Mouse (Mus musculus): ENCODE data around the gene Figla. TPM values are rescaled to one million over a fixed set of nuclear protein-coding genes. Genes with fewer than 3 reads are reported as not detected.
A peak's percentile ranks its signal among the peaks of the same experiment; 100 is the strongest.
"Not testable (repeated sequence)": the region's sequence is repeated elsewhere in the genome, so short reads cannot be mapped to it uniquely, and the experiment has no call there.

Figla gene
- polyA plus RNA-seq, 1 experiment from 2014 or later, result not detected

- 79% methylated on average over 8 of the region's 8 CpGs for WGBS
- Histone ChIP-seq H3K36me3 (ENCODE audit: control insufficient read depth, insufficient read depth, low read length) (no peaks in the 10 kb centered on the region), H3K9me3 (replicated peaks; ENCODE audit: control insufficient read depth, low read length) (no peaks in the 10 kb centered on the region), H3K9ac (ENCODE audit: low read length) (no peak overlapping the region), H3K4me2 (ENCODE audit: low read length) (no peak overlapping the region), H3K4me3 (ENCODE audit: low read depth, low read length) (no peak overlapping the region), H3K27me3 (replicated peaks; ENCODE audit: control insufficient read depth, insufficient read depth, low read length) (no peaks in the 10 kb centered on the region), H3K27ac (ENCODE audit: low read depth, low read length) (no peak overlapping the region), H3K4me1 (ENCODE audit: control insufficient read depth, insufficient read depth, low read length) (no peaks in the 10 kb centered on the region)
- ATAC-seq (no peak), DNase-seq (ENCODE audit: low spot score) (no peak)
These were observed 31.6 kb upstream of the Figla start for GRCm38 (mm10) chr6:85984351-85984750.

DNA sequence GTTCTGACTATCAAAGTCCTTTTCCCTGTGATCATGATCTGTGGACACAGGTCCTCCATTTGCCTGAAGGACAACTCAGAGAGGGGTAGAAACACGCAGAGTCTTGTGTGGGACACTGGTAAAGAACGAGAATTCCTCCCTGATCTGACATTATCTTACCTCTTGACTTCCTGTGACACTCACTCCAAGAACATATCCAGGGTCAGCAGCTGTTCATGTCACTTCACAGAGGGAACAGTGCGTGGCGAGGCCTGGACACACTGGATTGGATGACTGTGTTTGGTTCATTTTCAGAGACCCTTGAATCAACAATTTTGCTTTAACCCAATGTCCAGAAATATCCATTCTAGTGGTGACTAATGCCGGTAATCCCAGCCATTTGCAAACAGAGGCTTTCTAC lies 26.4 kb upstream of the Figla start:
- WGBS, result 86% methylated on average over 5 of the region's 5 CpGs
- H3K4me1 ChIP-seq (ENCODE audit: control insufficient read depth, insufficient read depth, low read length); H3K27ac ChIP-seq (ENCODE audit: low read depth, low read length); H3K4me2 ChIP-seq (ENCODE audit: low read length); H3K9me3 ChIP-seq (replicated peaks; ENCODE audit: control insufficient read depth, low read length); H3K36me3 ChIP-seq (ENCODE audit: control insufficient read depth, insufficient read depth, low read length); H3K4me3 ChIP-seq (ENCODE audit: low read depth, low read length); ATAC-seq; DNase-seq (ENCODE audit: low spot score); H3K9ac ChIP-seq (ENCODE audit: low read length); H3K27me3 ChIP-seq (replicated peaks; ENCODE audit: control insufficient read depth, insufficient read depth, low read length): not testable (repeated sequence)

DNA sequence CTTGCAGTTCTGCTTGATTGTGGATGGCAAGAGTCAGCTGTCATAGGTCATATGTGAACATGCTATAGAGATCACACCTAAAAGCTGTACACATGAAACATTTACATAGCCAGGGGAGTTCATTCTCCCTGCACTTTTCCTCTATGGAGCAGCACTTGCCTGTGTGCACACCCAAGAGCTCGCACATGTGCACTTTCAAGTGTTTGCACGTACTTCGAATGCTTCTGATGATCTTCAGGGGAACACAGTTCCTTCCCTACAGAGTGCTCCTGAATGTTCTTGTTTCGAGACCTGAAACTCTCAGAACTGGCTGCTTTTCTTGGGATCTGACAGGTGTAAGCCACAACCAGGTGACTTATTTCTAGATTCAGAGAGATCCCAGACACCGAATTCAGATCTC lies 25.2 kb upstream of the Figla start:
- ATAC-seq; H3K27ac ChIP-seq (ENCODE audit: low read depth, low read length); H3K4me2 ChIP-seq (ENCODE audit: low read length); H3K9me3 ChIP-seq (replicated peaks; ENCODE audit: control insufficient read depth, low read length); H3K36me3 ChIP-seq (ENCODE audit: control insufficient read depth, insufficient read depth, low read length); H3K27me3 ChIP-seq (replicated peaks; ENCODE audit: control insufficient read depth, insufficient read depth, low read length); H3K9ac ChIP-seq (ENCODE audit: low read length); DNase-seq (ENCODE audit: low spot score); H3K4me1 ChIP-seq (ENCODE audit: control insufficient read depth, insufficient read depth, low read length); H3K4me3 ChIP-seq (ENCODE audit: low read depth, low read length): not testable (repeated sequence)
- WGBS, result 93% methylated on average over 5 of the region's 5 CpGs

DNA sequence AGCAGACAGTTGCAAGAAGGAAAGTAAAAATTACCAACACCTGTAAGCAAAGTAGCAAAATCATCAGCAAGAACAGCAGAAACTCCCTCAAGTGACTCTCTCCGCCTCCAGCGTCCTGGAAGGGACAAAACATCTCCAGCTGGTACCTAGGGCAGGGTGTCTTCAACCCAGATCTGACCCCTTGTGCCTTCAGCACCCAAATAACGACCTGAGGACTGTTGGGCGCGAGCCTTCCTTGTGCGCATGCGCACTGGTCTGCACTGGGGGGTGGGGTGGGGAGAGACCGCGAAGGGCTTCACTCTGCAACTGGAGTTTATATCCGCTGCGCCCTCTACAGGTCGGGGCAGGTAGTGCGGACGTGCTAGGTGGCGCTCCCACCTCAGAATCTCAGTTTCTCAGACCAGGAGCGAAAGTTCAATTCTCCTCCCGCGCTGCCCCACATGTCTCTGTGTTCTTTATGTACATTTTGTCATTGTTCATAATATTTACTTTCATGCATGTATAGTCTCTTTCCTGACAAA lies 12.5 kb upstream of the Figla start:
- no peak for DNase-seq (ENCODE audit: low spot score)
- no peak overlapping the region for H3K4me2 ChIP-seq (ENCODE audit: low read length)

DNA sequence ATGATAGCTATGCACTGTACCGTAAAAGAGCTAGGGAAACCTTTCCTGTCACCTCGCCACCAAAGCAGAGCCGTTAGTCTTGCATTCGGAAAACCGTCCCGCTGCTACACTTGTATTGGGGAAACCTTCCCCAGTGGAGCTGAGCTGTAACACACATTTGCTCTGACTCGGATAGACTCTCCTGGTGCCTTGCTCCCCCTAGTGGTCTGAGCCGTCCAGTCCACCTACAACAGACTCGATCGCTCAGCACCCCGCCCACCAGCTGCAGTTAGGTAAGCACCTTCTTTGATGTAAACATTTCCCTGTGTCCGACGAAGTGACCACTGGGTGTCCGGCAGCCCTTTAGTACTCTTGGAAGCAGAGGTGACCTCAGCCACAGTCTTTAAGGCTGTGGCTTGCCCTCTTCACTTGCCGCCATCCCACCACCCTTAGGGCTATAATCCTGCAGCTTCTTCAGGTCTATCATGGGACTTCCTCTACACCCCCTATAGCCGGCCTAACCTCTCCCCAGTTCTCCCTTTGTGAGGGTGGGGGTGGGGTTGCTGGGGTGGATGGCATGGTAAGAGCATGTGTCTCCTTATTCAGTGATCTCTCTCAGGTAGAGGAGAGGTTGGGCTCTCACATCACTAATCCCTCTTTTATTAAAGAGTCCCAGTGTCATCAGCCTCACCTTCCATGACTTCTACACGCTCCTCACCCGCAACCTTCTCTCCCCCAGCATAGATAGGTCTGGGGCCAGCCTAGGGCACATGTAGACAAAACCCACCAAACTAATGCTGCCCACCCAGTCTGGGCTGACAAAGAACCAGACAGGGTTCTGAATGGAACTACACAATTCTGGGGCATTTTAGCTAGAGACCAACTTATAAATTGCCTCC lies 11.5 kb upstream of the Figla start:
- DNase-seq (ENCODE audit: low spot score) (peak; percentile 94), ATAC-seq (peak; percentile 92)
- Histone ChIP-seq H3K27me3 (replicated peaks; ENCODE audit: control insufficient read depth, insufficient read depth, low read length) (no peaks in the 10 kb centered on the region), H3K36me3 (ENCODE audit: control insufficient read depth, insufficient read depth, low read length) (no peaks in the 10 kb centered on the region), H3K4me2 (ENCODE audit: low read length) (peak overlapping the region; percentile 39; the same call in 1 of the 2 replicates), H3K4me3 (ENCODE audit: low read depth, low read length) (no peak overlapping the region), H3K9me3 (replicated peaks; ENCODE audit: control insufficient read depth, low read length) (no peaks in the 10 kb centered on the region), H3K4me1 (ENCODE audit: control insufficient read depth, insufficient read depth, low read length) (no peaks in the 10 kb centered on the region), H3K9ac (ENCODE audit: low read length) (no peak overlapping the region), H3K27ac (ENCODE audit: low read depth, low read length) (no peak overlapping the region)
- WGBS, result 14% methylated on average over 18 of the region's 18 CpGs

More for the DNA sequence above, 12.5 kb upstream of the Figla start:
- no peaks in the 10 kb centered on the region for H3K4me1 ChIP-seq (ENCODE audit: control insufficient read depth, insufficient read depth, low read length)
- no peaks in the 10 kb centered on the region for H3K9me3 ChIP-seq (replicated peaks; ENCODE audit: control insufficient read depth, low read length)
- no peak overlapping the region for H3K4me3 ChIP-seq (ENCODE audit: low read depth, low read length)
- no peak overlapping the region for H3K9ac ChIP-seq (ENCODE audit: low read length)
- no peaks in the 10 kb centered on the region for H3K36me3 ChIP-seq (ENCODE audit: control insufficient read depth, insufficient read depth, low read length)
- H3K27me3 ChIP-seq (replicated peaks; ENCODE audit: control insufficient read depth, insufficient read depth, low read length), result no peaks in the 10 kb centered on the region
- no peak for ATAC-seq
- WGBS, result 72% methylated on average over 18 of the region's 18 CpGs
- H3K27ac ChIP-seq (ENCODE audit: low read depth, low read length), result no peak overlapping the region

DNA sequence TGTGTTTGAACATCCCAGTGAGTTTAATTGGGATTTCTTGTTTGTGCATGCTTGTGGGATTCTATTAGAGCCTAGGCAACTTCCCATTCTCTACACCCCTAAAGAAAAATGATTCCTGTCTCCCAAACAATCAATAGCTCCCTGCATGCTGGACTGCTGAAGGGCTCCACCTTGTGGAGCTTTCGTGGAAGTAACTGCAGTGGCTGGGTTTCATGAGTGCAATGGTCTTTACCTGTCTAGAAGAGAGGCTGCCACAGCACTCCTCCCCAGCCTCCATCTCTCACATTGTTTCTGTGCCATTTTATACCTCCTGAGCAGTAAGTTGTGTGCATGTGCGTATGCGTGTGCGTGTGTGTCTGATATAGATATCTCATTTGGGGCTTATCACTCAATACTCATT lies 6.0 kb upstream of the Figla start:
- H3K4me3 ChIP-seq (ENCODE audit: low read depth, low read length), result no peak overlapping the region
- no peaks in the 10 kb centered on the region for H3K36me3 ChIP-seq (ENCODE audit: control insufficient read depth, insufficient read depth, low read length)
- no peak overlapping the region for H3K27ac ChIP-seq (ENCODE audit: low read depth, low read length)
- no peaks in the 10 kb centered on the region for H3K27me3 ChIP-seq (replicated peaks; ENCODE audit: control insufficient read depth, insufficient read depth, low read length)
- H3K9ac ChIP-seq (ENCODE audit: low read length), result no peak overlapping the region
- H3K4me2 ChIP-seq (ENCODE audit: low read length), result no peak overlapping the region
- WGBS, result 39% methylated on average over 4 of the region's 4 CpGs
- peak; percentile 54; the same call in 1 of the 2 replicates for ATAC-seq
- DNase-seq (ENCODE audit: low spot score), result peak; percentile 80
- H3K9me3 ChIP-seq (replicated peaks; ENCODE audit: control insufficient read depth, low read length), result no peaks in the 10 kb centered on the region
- no peaks in the 10 kb centered on the region for H3K4me1 ChIP-seq (ENCODE audit: control insufficient read depth, insufficient read depth, low read length)

- WGBS, result 82% methylated on average over 5 of the region's 5 CpGs
- H3K36me3 ChIP-seq (ENCODE audit: control insufficient read depth, insufficient read depth, low read length); ATAC-seq; H3K27ac ChIP-seq (ENCODE audit: low read depth, low read length); DNase-seq (ENCODE audit: low spot score); H3K4me3 ChIP-seq (ENCODE audit: low read depth, low read length); H3K4me1 ChIP-seq (ENCODE audit: control insufficient read depth, insufficient read depth, low read length); H3K27me3 ChIP-seq (replicated peaks; ENCODE audit: control insufficient read depth, insufficient read depth, low read length); H3K4me2 ChIP-seq (ENCODE audit: low read length); H3K9me3 ChIP-seq (replicated peaks; ENCODE audit: control insufficient read depth, low read length); H3K9ac ChIP-seq (ENCODE audit: low read length): not testable (repeated sequence)
These were observed 1.2 kb upstream of the Figla start for GRCm38 (mm10) chr6:86014812-86015211.

DNA sequence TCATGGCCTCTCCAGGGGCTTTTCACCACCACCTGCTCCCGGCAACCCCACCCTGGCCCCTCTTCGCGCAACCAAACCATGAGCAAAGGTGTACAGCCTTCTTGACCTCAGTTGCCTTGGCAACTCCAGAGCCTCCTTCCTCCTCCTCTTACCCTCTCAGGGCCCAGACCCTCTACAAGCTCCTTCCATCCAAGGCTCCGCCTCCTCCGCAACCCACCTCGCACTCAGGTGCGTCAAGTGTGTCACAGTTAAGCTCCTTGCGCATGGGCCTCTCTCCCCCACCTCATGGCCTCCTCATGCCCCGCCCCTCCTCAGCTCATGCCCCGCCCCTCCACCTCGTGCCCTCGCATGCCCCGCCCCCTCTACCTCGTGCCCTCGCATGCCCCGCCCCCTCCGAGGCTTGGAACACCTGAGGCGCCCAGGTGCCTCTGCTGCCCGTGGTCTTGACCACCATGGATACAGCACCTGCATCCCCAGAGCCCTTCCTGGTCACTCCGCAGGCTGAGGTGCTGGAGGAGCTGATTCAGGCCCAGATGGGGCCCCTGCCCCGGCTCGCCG lies 901 bp downstream of the Figla start:
- Histone ChIP-seq H3K27ac (ENCODE audit: low read depth, low read length) (no peak overlapping the region), H3K4me2 (ENCODE audit: low read length) (no peak overlapping the region), H3K4me3 (ENCODE audit: low read depth, low read length) (no peak overlapping the region), H3K9ac (ENCODE audit: low read length) (no peak overlapping the region), H3K36me3 (ENCODE audit: control insufficient read depth, insufficient read depth, low read length) (no peaks in the 10 kb centered on the region), H3K4me1 (ENCODE audit: control insufficient read depth, insufficient read depth, low read length) (no peaks in the 10 kb centered on the region), H3K27me3 (replicated peaks; ENCODE audit: control insufficient read depth, insufficient read depth, low read length) (no peaks in the 10 kb centered on the region), H3K9me3 (replicated peaks; ENCODE audit: control insufficient read depth, low read length) (no peaks in the 10 kb centered on the region)
- WGBS, result 84% methylated on average over 23 of the region's 23 CpGs
- ATAC-seq (no peak), DNase-seq (ENCODE audit: low spot score) (no peak)
